Mouse (Mus musculus) hindlimb bud, embryonic 11.5 days (tissue): ENCODE data around the gene Tceal9.
"Not testable (repeated sequence)": the region's sequence is repeated elsewhere in the genome, so short reads cannot be mapped to it uniquely, and the experiment has no call there.

ENCODE experiments used
- DNase-seq: peaks from one replicate; pipeline ENCODE4 v3.0.0-alpha.2; 2012; ENCODE audit warnings: low read depth, low spot score; ENCODE audit errors: extremely low spot score

The Tceal9 gene

DNA sequence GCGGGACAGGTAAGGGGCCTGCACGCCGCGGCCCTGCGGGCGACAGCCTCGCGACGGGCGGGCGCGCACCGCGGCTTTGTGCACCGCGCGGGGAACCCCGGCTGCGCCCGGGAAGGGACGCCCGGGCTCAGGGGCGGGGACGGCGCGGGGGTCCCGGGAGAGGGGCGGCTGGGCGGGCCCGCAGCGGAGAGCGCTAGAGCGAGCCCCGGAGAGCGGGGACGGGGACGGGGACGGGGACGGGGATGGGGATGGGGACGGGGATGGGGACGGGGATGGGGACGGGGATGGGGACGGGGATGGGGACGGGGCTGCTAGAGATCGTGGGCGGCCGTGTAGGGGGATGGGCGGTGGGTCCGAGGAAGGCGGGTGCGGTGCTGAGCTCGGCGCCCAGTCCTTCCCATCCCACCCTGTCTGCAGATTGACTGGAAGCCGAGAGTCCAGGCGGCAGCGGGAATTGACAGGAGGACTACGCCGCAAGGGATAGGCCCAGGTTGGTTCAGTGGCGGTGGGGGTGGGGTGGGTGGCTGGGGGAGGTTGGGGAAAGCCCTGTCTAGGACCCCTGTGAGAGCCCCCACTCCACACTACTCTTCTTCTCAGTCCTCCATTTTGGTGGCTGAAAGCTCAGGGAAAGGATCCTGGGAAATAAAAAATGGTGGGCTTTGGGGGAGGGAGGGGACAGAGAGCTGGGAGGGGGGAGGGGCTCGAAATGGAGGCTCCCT is 25.7 kb downstream of the Tceal9 start:
- DNase-seq = not testable (repeated sequence)

DNA sequence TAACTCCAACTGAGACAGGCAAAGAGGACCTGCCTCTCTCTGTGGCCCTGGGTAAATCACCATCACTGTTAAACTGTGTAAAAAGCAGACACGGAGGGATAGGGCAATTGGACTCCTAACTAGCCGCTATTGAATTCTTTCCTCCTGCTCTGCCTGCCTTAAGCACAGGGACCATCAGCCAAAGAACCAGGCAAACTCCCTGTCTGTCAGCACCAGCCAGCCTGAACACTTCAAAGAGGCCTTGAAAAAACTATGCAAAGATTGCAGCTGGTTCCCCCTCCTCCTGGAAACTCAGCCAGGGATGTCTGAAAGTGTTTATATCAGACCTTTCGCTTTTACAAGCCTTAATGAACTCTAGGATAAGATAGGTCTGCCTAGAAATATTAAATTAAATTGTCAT is 29.7 kb downstream of the Tceal9 start:
- no peak for DNase-seq

DNA sequence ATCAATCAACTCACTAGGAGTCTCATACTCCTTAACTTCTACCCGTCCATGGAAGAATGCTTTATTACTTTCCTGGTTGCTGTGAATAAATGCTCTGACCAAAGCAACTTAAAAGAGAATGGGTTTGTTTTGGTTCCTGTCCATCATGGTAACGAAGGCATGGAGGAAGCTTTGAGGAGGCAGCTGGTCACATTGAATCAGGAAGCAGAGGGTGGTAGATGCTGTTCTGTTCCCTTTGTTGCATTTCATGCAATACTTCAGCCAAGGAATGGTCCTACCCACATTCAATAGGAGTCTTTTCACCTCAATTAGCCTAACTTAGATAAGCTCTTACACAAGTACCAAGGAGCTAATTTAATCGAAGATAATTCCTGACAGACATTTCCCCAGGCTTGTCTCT is 30.5 kb downstream of the Tceal9 start:
- DNase-seq = no peak

DNA sequence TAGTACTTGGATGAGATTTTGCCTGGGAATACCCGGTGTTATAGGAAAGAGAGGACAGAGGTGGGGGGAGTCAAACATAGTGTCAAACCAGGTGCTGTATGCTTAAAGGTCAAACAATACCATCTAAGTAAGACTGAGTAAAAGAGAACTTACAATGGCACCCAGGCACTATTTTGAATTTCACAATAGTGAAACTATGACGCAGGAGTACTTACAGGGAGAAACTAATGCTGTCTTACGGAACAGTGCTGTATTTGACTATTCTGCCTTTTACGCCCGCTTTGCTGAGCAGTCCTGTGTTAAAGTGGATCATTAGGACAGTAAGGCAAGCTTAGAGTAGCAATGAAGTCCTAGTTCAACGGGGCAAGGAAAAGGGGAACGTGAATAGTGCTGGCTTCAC is 32.7 kb downstream of the Tceal9 start:
- no peak for DNase-seq

DNA sequence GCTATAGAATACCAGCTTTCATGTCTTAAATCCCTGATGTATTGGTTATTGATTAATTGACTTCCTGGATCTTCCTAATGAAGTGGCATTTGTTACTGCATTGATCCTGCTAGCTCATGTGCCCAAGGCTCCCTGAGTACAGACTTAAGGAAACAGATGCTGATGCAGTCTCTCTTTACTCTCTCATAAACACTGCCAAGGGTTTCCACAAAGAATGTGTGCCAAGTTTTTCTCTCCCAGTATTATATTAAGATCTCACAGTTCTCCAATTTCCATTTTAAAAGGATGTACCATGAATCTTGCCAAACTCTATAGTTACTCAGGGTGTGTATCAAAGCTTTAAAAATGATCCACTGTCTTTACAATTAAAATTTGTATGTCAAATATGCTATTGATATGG is 33.5 kb downstream of the Tceal9 start:
- DNase-seq = no peak

DNA sequence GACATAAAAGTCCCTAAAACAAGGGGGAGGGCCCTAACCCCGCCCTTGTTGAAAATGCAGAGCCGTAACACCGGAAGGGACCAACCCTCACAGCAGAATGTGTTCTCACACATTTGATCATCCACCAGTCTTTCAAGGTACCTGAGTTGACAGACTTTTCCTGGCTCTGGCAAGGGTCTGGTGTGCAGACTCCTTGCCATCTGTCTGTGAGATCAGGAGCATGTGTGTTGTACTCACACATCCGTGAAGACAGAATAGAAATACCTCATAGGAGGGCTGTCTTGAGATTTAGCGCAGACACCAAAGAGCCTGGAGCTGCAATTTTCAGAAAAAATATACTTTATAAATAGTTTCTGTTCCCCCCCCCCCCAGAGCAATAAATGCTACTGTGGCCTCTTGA is 34.5 kb downstream of the Tceal9 start:
- DNase-seq = no peak

DNA sequence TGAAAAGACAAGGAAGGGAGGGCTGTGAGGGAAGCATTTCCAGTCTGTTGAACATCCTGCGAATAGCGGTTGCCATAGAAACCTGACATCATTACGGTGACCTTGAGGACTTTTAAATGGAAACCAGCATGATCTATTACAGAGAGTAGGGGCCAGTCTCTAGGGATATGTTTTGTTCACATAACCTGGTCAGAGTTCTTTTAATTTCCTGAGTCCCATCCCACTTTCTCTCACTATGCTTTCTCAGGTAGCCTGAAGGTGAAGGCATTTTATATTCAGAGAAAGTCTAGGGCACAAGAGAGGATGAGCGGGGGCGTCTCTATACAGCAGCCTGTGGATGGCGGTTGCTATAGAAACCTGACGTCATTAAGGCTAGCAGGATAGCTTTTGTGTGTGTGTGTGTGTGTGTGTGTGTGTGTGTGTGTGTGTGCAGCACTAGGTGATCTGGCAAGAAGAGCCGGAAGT is 46.0 kb downstream of the Tceal9 start:
- peak; percentile 57 for DNase-seq
